Mouse (Mus musculus): ENCODE results near the gene Coch. TPM values are rescaled to one million over a fixed set of nuclear protein-coding genes. Genes with fewer than 3 reads are reported as not detected.
"Not testable (repeated sequence)": the region's sequence is repeated elsewhere in the genome, so short reads cannot be mapped to it uniquely, and the experiment has no call there.

Coch gene
- total RNA-seq (2014; fragmentation: Nextera tagmentation) (not detected in 2 replicates), total RNA-seq (2017) (not detected in 2 replicates)

DNA sequence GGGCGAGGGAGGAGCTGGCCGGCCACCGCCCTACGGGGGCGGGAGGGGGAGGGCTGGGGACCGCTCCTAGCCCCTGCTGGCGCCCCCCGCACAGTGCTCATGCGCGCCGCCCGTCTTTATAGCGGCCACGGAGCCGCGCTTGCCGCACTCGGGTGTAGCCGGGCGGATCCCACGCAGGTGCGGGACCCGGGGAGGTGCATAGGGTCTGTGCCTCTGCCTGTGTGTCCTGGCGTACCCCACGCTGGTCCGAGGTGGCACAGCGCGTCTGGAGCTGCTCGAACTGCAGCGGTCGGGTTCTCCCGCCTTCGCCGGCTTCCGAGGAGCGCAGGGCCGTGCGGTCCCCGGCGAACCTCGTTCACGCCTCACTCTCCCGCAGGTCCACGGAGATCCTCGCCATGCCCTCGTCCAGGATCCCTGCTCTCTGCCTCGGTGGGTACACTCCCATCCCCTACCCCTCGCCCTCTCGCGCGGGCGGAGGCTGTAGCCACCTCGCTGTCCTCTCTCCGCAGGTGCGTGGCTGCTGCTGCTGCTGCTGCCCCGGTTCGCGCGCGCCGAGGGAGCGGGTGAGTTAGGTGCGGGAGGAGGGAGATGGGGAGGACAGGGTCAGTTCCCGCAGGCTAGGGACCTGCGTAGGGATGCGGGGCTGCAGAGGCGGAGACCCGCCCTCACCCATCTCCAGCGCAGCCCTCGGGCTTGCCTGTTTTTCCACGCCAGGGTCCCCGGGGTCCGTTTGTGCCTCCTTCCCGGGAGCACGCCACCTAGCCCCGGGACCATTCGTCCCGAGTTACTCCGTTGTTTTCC, at the start of gene Coch:
Coch (plus strand) TSS at position 113 of the 801 bp plus-strand sequence.
- no peak for ATAC-seq (replicated peaks; ENCODE audit: low FRiP score, low TSS enrichment, poor library complexity, severe bottlenecking)

DNA sequence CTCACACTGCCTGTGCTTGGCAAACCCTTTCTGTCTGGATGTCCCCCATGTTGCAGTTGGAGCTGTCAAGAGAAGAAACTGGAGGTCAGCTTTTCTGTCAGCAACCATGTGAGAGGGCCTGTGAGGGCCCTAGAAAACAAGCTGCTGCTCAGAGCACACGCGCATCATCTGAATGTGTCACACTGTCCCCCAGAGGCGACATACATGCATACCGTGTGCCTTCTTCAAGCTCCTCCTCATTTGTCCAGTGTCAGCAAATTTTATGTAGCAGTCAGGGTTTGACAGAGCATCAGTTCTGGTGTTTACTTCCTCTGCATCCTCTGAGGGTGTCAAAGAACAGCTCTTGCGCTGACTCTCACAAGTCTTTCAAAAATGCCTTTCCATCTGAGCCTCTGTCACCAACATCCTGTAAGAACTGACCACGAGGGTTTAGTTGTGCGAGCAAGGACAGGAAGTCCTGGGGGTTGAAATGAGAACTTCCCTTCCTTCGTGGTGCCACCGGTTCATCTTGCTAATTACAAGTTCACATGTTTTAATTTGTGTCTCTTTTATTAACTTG, 49.7 kb upstream of the Coch start:
- no peak for ATAC-seq (replicated peaks; ENCODE audit: low FRiP score, low TSS enrichment, poor library complexity, severe bottlenecking)

DNA sequence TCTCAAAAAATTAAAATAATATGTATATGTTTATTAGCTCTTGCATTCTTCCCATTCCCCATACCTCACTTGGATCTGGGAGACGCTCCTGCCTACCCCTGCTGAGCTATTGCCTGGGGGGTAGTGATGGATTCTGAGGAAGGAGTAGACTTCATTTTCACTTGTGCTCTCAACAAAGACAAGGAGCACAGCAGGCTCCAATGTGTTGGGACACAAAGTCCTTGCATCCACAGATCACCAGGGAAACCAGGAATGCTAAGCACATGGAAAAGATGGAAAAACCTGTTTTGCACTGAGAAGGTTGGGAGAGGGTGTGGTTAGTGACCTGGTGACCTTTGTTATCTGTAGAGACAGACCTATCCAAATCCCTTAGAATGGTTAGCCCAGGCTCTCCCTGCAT, 38.1 kb upstream of the Coch start:
- no peak for ATAC-seq (replicated peaks; ENCODE audit: low FRiP score, low TSS enrichment, poor library complexity, severe bottlenecking)

DNA sequence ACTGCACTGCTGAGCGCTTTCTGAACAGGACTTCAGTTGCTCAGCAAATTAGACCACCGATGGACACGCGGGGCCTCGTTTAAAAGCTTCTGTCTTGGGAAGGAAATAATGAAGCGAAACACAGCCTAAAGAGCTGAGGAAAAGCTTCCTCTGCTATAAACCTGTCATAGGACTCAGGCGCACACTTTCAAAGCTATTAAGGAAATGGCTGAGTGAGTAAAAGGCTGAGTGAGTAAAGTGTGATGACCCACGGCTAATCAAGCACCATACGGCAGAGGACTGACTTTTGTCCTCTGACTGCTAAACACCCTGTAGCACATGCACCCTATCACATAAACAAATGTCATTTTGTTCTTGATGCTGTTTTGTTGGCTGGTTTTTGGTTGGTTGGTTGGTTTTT, 31.7 kb upstream of the Coch start:
- ATAC-seq (replicated peaks; ENCODE audit: low FRiP score, low TSS enrichment, poor library complexity, severe bottlenecking), result no peak

DNA sequence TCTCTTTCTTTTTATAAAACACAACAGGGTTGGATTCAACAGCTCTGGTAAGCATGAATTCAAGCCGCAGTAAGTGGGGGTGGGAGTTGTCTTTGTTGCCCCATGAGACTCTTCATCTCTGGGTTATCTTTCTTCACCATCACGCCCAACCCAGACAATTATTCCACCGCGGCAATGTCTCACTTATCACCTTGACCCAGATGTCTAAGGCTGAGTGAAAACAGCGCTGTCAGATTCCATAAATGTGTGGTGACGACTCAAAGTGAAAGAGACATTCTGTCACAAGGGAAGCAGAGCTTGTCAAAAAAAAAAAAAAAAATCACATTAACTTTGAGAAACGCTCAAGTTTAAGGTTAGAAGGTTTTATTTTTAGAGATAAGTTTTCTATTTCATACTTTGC, 25.9 kb upstream of the Coch start:
- no peak for ATAC-seq (replicated peaks; ENCODE audit: low FRiP score, low TSS enrichment, poor library complexity, severe bottlenecking)

DNA sequence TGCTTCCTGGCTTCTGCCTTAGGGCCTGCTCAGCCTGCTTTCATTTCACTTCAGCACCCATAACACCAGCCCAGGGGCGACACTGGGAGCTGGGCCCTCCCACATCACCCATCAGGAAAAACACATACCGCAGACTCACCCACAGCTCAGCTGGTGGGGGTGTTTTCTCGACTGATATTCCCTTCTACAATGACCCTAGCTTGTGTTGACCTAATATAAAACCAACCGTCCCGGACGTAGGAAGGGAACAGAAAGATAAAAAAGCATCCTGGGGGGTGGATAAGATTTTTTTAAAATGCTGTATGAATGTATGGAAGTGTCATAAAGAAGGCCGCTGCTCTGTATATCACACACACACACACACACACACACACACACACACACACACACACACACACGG, 23.7 kb upstream of the Coch start:
- no peak for ATAC-seq (replicated peaks; ENCODE audit: low FRiP score, low TSS enrichment, poor library complexity, severe bottlenecking)

DNA sequence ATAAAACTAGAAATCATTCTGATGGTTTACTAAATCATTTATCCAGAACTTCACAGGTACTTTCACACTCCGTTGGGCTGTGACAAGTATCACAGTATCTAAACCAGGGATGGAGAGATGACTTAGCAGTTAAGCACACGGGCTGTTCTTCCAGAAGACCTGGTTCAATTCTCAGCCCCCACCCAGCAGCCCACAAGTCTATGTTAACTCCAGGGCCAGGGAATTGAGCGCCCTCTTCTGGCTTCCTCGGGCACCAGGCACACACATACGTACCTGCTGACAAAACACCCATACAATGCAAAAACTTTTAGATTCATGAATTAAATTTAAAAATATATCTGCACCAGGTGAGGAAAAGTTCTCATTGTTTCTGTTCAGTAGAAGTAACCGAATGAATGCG, 23.2 kb upstream of the Coch start:
- ATAC-seq (replicated peaks; ENCODE audit: low FRiP score, low TSS enrichment, poor library complexity, severe bottlenecking), result no peak

DNA sequence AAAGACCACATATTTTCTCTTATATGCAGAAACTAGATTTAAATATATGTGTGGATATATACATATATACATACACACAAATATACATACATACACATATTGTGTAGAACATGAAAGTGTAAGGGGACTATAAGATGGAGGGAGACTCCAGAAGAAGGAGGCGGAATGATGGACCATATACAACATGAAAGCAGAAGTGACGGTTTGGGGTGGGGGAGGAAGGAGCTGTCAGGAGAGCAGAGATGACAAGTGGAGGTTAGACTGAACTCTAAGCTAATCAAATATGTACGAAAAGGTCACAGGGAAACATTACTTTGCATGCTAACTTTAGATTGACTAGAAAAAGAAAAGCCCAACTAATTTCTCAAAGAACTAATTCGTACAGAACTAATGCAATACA, 20.5 kb upstream of the Coch start:
- ATAC-seq (replicated peaks; ENCODE audit: low FRiP score, low TSS enrichment, poor library complexity, severe bottlenecking), result no peak

DNA sequence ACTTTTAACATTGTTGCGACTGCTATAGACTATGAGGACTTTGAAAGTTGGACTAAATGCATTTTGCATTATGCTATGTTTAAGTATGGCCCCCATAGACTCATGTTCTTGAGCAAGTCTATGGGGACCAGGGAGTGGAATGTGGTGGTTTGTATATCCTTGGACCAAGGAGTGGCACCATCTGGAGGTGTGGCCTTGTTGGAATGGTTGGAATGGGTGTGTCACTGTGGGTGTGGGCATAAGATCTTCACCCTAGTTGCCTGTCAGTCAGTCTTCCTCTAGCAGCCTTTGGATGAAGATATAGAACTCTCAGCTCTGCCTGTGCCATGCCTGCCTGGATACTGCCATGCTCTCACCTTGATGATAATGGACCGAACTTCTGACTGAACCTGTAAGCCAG, 15.3 kb upstream of the Coch start:
- not testable (repeated sequence) for ATAC-seq (replicated peaks; ENCODE audit: low FRiP score, low TSS enrichment, poor library complexity, severe bottlenecking)

DNA sequence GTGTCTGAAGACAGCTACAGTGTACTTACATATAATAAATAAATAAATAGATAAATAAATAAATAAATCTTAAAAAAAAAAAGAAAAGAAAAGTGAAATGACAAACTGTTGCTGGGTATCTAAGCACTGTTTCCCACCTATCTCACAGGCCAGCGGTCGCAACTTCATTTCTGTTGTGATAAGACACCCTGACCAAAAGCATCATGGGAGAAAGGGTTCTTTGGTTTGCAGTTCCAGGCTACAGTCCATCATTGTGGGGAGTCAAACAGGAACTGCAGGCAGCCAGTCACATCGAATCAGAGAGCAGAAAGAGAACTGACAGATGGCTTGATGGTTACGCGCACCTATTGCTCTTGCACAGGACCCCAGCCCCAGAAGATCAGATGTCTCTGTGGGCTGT, 3.9 kb upstream of the Coch start:
- ATAC-seq (replicated peaks; ENCODE audit: low FRiP score, low TSS enrichment, poor library complexity, severe bottlenecking), result no peak

DNA sequence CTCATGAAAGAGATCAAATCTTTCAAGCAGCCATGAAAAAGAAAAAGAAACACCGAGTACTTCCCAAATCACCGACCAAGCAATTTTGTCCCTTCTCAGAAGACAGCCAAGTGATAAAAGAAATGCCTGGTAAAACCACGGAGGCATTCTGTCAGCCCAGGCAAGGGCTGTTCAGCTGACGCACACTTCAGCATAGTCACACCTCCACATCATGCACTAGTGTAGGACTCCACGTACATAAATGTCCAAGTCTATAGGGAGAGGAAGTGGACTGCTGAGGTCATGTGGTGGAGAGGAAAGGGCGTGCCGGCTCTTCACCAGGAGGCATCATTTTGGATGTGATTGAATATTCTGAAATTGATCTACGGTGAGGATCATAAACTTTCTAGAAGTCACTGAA, 1.2 kb upstream of the Coch start:
- ATAC-seq (replicated peaks; ENCODE audit: low FRiP score, low TSS enrichment, poor library complexity, severe bottlenecking), result no peak

DNA sequence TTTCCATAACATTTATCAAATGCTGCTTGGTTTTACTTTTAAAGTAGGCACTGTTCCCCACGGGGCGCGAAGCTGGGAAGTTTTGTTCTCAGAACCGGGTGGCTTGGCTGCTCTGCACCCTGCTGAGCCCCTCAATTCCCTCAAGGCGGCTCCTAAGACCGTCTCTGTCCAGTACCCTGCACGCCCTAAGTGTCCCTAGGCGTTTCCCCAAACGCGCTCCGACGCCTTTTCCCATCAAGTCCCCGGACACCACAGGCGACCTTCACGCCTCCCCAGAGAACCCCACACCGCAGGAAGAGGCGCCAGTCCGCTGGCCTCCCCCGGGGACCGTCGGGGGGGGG, 283 bp upstream of the Coch start:
- ATAC-seq (replicated peaks; ENCODE audit: low FRiP score, low TSS enrichment, poor library complexity, severe bottlenecking), result no peak

DNA sequence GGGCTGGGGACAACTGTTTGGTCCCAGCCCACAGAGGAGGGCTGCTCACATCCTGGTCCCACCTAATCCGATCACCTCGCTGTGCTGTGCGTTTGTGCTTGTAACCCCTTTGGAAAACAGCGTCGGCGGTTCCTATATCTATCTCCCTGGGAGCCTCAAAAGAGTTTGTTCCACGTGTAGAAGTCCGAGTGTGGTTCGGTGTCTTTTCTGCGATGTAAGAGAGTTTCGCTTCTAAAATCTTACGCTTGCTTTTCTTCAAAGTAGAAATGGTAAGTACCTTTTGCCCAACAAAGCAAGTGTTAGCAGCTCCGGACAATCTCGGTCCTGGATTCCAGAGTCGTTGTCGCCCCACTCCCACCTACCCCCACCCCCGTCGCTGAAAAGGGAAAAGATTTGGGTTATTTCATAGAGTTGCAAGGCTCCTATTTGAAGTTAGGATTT, 909 bp downstream of the Coch start:
- ATAC-seq (replicated peaks; ENCODE audit: low FRiP score, low TSS enrichment, poor library complexity, severe bottlenecking), result no peak

DNA sequence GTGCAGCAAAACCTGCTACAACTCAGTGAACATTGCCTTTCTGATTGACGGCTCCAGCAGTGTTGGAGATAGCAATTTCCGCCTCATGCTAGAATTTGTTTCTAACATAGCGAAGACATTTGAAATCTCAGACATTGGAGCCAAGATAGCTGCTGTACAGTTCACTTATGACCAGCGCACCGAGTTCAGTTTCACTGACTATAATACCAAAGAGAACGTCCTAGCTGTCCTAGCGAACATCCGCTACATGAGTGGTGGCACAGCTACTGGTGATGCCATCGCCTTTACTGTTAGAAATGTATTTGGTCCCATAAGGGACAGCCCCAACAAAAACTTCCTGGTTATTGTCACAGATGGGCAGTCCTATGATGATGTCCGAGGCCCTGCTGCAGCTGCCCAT, 10.2 kb downstream of the Coch start:
- no peak for ATAC-seq (replicated peaks; ENCODE audit: low FRiP score, low TSS enrichment, poor library complexity, severe bottlenecking)

DNA sequence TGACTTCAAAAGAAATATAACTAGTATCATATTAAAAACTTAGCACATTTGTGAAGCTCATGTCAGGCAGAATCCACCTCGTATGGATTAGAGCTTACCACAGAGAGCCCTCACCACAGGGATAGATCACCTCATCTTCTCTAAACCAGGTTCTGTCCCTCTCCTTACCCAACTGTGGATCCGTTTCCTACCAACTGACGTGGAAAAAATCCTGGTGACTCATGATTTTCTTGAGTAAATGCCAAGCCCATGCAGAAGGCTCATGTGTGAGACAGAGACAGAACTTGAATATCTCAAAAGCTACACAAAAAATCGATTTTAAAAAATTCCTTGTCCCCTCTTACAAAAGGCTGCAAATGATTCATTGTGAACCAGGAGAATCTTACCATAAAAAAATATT, 13.0 kb downstream of the Coch start:
- no peak for ATAC-seq (replicated peaks; ENCODE audit: low FRiP score, low TSS enrichment, poor library complexity, severe bottlenecking)

DNA sequence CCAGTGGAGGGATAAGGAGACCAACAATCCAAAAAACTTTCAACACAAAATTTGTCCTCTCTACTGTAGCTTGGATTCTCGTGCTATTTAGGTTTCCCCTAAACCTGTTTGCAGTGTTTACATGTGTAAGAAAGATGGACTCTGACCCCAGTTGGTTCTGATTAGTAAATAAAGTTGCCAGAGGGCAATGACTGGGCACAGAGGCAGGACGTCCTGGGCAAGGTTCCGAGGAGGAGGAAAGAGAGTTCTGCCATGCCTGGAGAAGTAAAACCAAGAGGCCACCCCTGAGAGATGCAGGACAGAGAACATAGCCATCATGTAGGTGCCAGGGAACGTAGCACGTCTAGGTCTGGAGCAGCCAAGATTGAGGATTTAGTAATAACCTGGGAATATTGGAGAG, 19.2 kb downstream of the Coch start:
- ATAC-seq (replicated peaks; ENCODE audit: low FRiP score, low TSS enrichment, poor library complexity, severe bottlenecking), result no peak

DNA sequence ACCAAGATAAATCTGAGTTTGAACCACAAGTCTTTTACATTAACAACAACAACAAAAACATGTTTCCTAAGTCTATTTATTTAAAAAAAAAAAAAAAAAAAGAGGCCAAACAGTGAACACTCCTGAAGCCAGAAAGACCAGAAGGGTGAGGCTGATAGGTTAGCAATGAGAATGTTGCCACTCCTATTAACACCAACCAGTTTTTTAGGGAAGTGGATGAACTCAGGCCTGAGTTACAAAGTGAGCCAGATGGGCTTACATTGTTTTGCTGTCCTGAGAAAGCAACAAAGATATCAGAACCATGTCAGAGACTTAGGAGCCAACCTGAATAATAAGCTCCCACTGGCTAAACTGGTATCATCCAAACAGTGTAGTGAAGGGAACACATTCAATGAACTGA, 27.4 kb downstream of the Coch start:
- ATAC-seq (replicated peaks; ENCODE audit: low FRiP score, low TSS enrichment, poor library complexity, severe bottlenecking), result no peak

DNA sequence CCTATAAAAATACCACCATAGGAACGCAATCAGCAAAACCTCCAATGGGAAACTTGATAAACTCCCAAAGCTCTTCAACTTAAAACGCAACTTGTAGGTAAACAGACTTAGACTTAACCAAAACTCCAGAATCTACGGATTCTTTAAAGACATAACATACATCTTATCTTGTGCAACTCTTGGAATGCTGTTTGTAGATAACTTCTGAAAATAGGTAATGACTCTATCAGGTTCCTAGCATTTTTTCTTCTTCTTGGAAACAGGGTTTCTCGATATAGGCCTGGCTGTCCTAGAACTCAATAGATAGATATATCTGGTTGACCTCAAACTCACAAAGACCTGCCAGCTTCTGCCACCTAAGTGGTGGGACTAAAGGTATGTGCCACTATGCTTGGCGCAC, 28.0 kb downstream of the Coch start:
- no peak for ATAC-seq (replicated peaks; ENCODE audit: low FRiP score, low TSS enrichment, poor library complexity, severe bottlenecking)

DNA sequence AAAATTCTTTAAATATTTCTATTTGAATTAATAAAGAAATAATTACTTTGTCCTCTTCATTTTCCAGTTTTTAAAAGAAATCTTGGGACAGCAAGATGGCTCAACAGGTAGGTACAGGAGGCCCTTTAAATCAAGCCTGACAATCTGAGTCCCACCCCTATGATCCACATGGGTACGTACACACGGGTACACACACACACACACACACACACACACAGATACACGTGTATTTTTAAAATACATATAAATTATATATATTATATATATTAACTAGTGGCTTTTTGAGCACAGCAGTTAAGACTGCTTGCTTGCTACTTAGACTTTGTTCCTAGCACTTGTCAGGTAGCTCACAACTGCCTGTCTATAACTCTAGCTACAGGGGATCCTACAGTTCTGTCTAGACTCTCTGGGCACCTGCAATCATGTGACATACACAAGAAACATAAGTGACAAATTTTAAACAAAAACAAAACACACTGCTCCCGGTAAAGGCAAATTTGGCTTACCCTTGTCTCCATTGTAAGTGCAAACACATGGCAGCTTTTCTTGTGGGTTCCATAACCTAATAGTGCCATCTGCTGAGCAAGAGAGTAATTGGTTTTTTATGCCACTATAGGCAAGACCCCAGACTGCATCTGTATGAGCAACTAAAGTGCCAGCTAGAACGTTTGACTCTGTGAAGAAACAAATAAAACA, 29.7 kb downstream of the Coch start:
- ATAC-seq (replicated peaks; ENCODE audit: low FRiP score, low TSS enrichment, poor library complexity, severe bottlenecking), result no peak

DNA sequence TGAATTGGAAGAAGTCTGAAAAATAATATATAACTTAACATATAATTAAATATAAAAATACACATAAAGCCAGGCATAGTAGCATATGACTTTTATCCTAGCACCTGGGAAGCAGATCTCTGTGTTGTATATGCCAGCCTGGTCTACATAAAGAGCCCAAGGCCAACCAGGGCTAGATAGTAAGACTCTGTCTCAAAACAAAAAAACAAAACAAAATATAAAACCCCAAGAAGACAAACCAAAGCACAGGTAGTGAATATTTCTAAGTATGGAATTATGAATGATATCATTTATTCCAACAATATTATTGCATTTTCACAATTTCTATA, 30.2 kb downstream of the Coch start:
- ATAC-seq (replicated peaks; ENCODE audit: low FRiP score, low TSS enrichment, poor library complexity, severe bottlenecking), result no peak

DNA sequence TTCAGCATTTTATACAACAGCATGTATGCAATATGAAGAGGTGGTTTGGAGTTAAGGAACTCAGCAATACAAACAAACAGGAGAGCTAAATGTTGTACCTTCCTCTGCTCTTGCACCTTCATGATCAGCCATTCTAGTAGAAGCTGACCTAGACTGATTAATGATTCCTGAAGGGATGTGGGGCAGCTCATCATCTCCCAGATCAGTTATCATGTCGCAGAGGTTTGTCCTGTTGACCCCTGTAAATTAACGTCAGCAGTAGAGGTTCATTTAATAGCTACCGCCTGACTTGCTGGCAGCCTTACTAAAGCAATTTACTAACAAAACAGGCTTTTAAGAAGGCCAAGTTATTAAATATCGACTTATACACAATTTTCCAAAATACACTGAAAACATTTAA, 40.3 kb downstream of the Coch start:
- no peak for ATAC-seq (replicated peaks; ENCODE audit: low FRiP score, low TSS enrichment, poor library complexity, severe bottlenecking)

Measured in megakaryocyte-erythroid progenitor cell, adult 5-6 weeks (primary cell).